Mouse (Mus musculus) CH12F3 (cell line): Measurements from ENCODE around the gene Pnpo.

Experiments
- in situ Hi-C: fragments of 300-500 bp; cut with MboI; formaldehyde crosslinking; loops from 2 replicates; pipeline ENCODE4 v1.14.3; 2020; ENCODE audit warnings: low sequenced_read_pairs

Gene Pnpo

GRCm38 (mm10) chr11:96943746-96944304 is at the start of gene Pnpo:
Gene Pnpo, minus strand, starts transcription at chr11:96943986.
- in situ Hi-C loops: no loop called here

GRCm38 (mm10) chr11:96992722-96993311 is 49.0 kb upstream of the Pnpo start:
- in situ Hi-C loops: no loop called here

GRCm38 (mm10) chr11:96991501-96991900 is 47.7 kb upstream of the Pnpo start:
- in situ Hi-C loops: no loop called here

GRCm38 (mm10) chr11:96987873-96988655 is 44.3 kb upstream of the Pnpo start:
- in situ Hi-C loops: loop anchor here (5.0 kb wide), 1 partner anchor 34 kb away; no protein-coding TSS in a partner anchor

GRCm38 (mm10) chr11:96986463-96986862 is 42.7 kb upstream of the Pnpo start:
- in situ Hi-C loops: loop anchor here (5.0 kb wide), 1 partner anchor 36 kb away; no protein-coding TSS in a partner anchor

GRCm38 (mm10) chr11:96984903-96985302 is 41.1 kb upstream of the Pnpo start:
- in situ Hi-C loops: loop anchor here (5.0 kb wide), 1 partner anchor 37 kb away; no protein-coding TSS in a partner anchor

GRCm38 (mm10) chr11:96982859-96983258 is 39.1 kb upstream of the Pnpo start, which contains the start of gene Sp2:
Gene Sp2, minus strand, starts transcription at chr11:96982959.
- in situ Hi-C loops: no loop called here

GRCm38 (mm10) chr11:96982355-96982754 is 38.6 kb upstream of the Pnpo start:
- in situ Hi-C loops: no loop called here

- in situ Hi-C loops: no loop called here
These were observed 37.7 kb upstream of the Pnpo start for GRCm38 (mm10) chr11:96981461-96981860.

GRCm38 (mm10) chr11:96980021-96980420 is 36.2 kb upstream of the Pnpo start:
- in situ Hi-C loops: no loop called here

GRCm38 (mm10) chr11:96979329-96979728 is 35.5 kb upstream of the Pnpo start:
- in situ Hi-C loops: no loop called here

- in situ Hi-C loops: no loop called here
These were observed 34.8 kb upstream of the Pnpo start for GRCm38 (mm10) chr11:96978401-96979246.

GRCm38 (mm10) chr11:96977606-96978400 is 34.0 kb upstream of the Pnpo start:
- in situ Hi-C loops: no loop called here

GRCm38 (mm10) chr11:96976911-96977591 is 33.3 kb upstream of the Pnpo start:
- in situ Hi-C loops: no loop called here

- in situ Hi-C loops: no loop called here
These were observed 32.5 kb upstream of the Pnpo start for GRCm38 (mm10) chr11:96976379-96976687.

GRCm38 (mm10) chr11:96975511-96976378 is 32.0 kb upstream of the Pnpo start:
- in situ Hi-C loops: no loop called here

- in situ Hi-C loops: no loop called here
These were observed 31.0 kb upstream of the Pnpo start for GRCm38 (mm10) chr11:96974813-96975212.

- in situ Hi-C loops: no loop called here
These were observed 29.7 kb upstream of the Pnpo start for GRCm38 (mm10) chr11:96973426-96973964.
